Mouse (Mus musculus): ENCODE results near the gene Fbxo44. TPM values are rescaled to one million over a fixed set of nuclear protein-coding genes. Genes with fewer than 3 reads are reported as not detected.
"Not testable (repeated sequence)": the region's sequence is repeated elsewhere in the genome, so short reads cannot be mapped to it uniquely, and the experiment has no call there.

The Fbxo44 gene
- 10 to 100 TPM; 15.3 to 41.5 (median 26.8) TPM for total RNA-seq (2022)

- DNase-seq, result no peak
These were observed at the start of gene Fbxo44, which contains the start of gene Fbxo2 for GRCm38 (mm10) chr4:148160436-148161390. Gene Fbxo44 (minus strand): TSS chr4:148160482. Gene Fbxo2 (plus strand): TSS chr4:148160621.

GRCm38 (mm10) chr4:148204873-148205232 lies 44.6 kb upstream of the Fbxo44 start:
- no peak for DNase-seq

- no peak for DNase-seq
These were observed 44.0 kb upstream of the Fbxo44 start for GRCm38 (mm10) chr4:148204061-148204872.

GRCm38 (mm10) chr4:148203557-148203956 lies 43.3 kb upstream of the Fbxo44 start:
- DNase-seq, result no peak

GRCm38 (mm10) chr4:148198721-148199120 lies 38.4 kb upstream of the Fbxo44 start:
- no peak for DNase-seq

- no peak for DNase-seq
These were observed 34.1 kb upstream of the Fbxo44 start for GRCm38 (mm10) chr4:148194400-148194799.

- DNase-seq, result no peak
These were observed 32.5 kb upstream of the Fbxo44 start for GRCm38 (mm10) chr4:148192707-148193245.

GRCm38 (mm10) chr4:148188767-148189166 lies 28.5 kb upstream of the Fbxo44 start:
- not testable (repeated sequence) for DNase-seq

- DNase-seq, result no peak
These were observed 25.5 kb upstream of the Fbxo44 start for GRCm38 (mm10) chr4:148185819-148186218.

GRCm38 (mm10) chr4:148184564-148184963 lies 24.3 kb upstream of the Fbxo44 start:
- no peak for DNase-seq

GRCm38 (mm10) chr4:148182363-148182762 lies 22.1 kb upstream of the Fbxo44 start:
- DNase-seq, result no peak

GRCm38 (mm10) chr4:148181483-148181882 lies 21.2 kb upstream of the Fbxo44 start:
- DNase-seq, result no peak

GRCm38 (mm10) chr4:148177716-148178115 lies 17.4 kb upstream of the Fbxo44 start:
- no peak for DNase-seq

GRCm38 (mm10) chr4:148176603-148177002 lies 16.3 kb upstream of the Fbxo44 start:
- not testable (repeated sequence) for DNase-seq

GRCm38 (mm10) chr4:148174495-148174862 lies 14.2 kb upstream of the Fbxo44 start:
- DNase-seq, result no peak

- DNase-seq, result no peak
These were observed 13.7 kb upstream of the Fbxo44 start for GRCm38 (mm10) chr4:148173811-148174494.

GRCm38 (mm10) chr4:148171261-148171660 lies 11.0 kb upstream of the Fbxo44 start:
- DNase-seq, result no peak

GRCm38 (mm10) chr4:148170842-148171241 lies 10.6 kb upstream of the Fbxo44 start:
- no peak for DNase-seq

GRCm38 (mm10) chr4:148169586-148169985 lies 9.3 kb upstream of the Fbxo44 start:
- DNase-seq, result no peak

- DNase-seq, result no peak
These were observed 8.0 kb upstream of the Fbxo44 start for GRCm38 (mm10) chr4:148168287-148168686.

- no peak for DNase-seq
These were observed 6.7 kb upstream of the Fbxo44 start for GRCm38 (mm10) chr4:148166986-148167385.

GRCm38 (mm10) chr4:148166431-148166830 lies 6.1 kb upstream of the Fbxo44 start:
- no peak for DNase-seq
